Comparison of ENCODE assay signal across 9 mouse cellular contexts in genomic region chr10:59997591-59997990, GRCm38 (mm10). TPM values are rescaled to one million over a fixed set of nuclear protein-coding genes. Genes with fewer than 3 reads are reported as not detected.
DNase-seq lines count a peak whose midpoint lies in the region; ATAC-seq and TF ChIP-seq lines count a peak whose summit lies in the region.
"Had no signal": no experiment of that assay in that cellular context is flagged by ENCODE, and none has a peak within 500 bp of the region (broad histone marks: within the 10 kb centered on the region; RNA-seq: fewer than 3 reads in every experiment).

No protein-coding gene starts in this region.

- TF ChIP-seq EP300 in lung, postnatal 0 days (IDR thresholded peaks at IDR 0.05), result peak; percentile 93

- H3K4me2 ChIP-seq in lung, postnatal 0 days (replicated peaks; ENCODE audit: low read depth, low read length), result no peak overlapping the region

- peak; percentile 71 for TF ChIP-seq CTCF in Patski (IDR thresholded peaks at IDR 0.05)
- TF ChIP-seq CTCF in lung, postnatal 0 days (IDR thresholded peaks at IDR 0.05), result peak; percentile 77

- H3K9me3 ChIP-seq in lung, postnatal 0 days (ENCODE audit: low read length), result no peaks in the 10 kb centered on the region
- H3K9me3 ChIP-seq: megakaryocyte, embryonic 14.5 days had no signal

- POLR2A ChIA-PET in Patski (lab: Charles Lee), result interaction anchor here (1.1 kb wide), 1 partner anchor 672 kb away, joined by 3 read pairs; no protein-coding TSS in a partner anchor

- CTCF ChIA-PET in Patski (lab: Charles Lee), result interaction anchor here (1.0 to 3.2 kb wide), 4 partner anchors 69 to 192 kb away, joined by 3 to 14 read pairs (median 4); no protein-coding TSS in a partner anchor

- in situ Hi-C loops in Patski (cut with MboI; ENCODE audit: low pct_unique_long_range_greater_than_20kb), result no loop called here

- H3K9ac ChIP-seq in lung, postnatal 0 days (replicated peaks; ENCODE audit: low read depth), result no peak overlapping the region

- WGBS in lung, postnatal 0 days, result 14% methylated on average over 7 of the region's 7 CpGs

- no peak for ATAC-seq in Patski
- ATAC-seq in lung, postnatal 0 days, result peak; percentile 6; the same call in 1 of the 2 replicates

- no peaks in the 10 kb centered on the region for H3K27me3 ChIP-seq in Patski
- H3K27me3 ChIP-seq in lung, postnatal 0 days (replicated peaks; ENCODE audit: insufficient read depth, low read length), result no peaks in the 10 kb centered on the region
- H3K27me3 ChIP-seq: megakaryocyte, embryonic 14.5 days had no signal

- peaks cover 4% of the 10 kb centered on the region; the same call in 1 of the 2 replicates for H3K36me3 ChIP-seq in lung, postnatal 0 days (ENCODE audit: insufficient read depth, low read length)

- intact Hi-C loops in left cerebral cortex, postnatal 25 days (cut with DNase I), result no loop called here

- H3K4me1 ChIP-seq in lung, postnatal 0 days (ENCODE audit: insufficient read depth, low read depth, low read length), result peaks cover 10% of the 10 kb centered on the region; the same call in 1 of the 2 replicates

- peak; percentile 50 for DNase-seq in cerebellum, adult 11 months
- DNase-seq in cerebellum, adult 11-12 months, result no peak
- DNase-seq in left cerebral cortex, postnatal 25 days (ENCODE audit: low spot score in 2 of 2), result peak; percentile 70 to 78
- no peak for DNase-seq in left cerebral cortex, adult 11 months (ENCODE audit: low spot score)
- DNase-seq in Patski (ENCODE audit: low read depth, low spot score), result no peak
- DNase-seq in embryo, embryonic 11.5 days (ENCODE audit: low read depth, low spot score), result peak; percentile 54
- peak; percentile 76 for DNase-seq in lung, postnatal 0 days (ENCODE audit: low spot score)
- DNase-seq in thymus, postnatal 4 days, result peak; percentile 56

- no peak overlapping the region for H3K27ac ChIP-seq in lung, postnatal 0 days (ENCODE audit: low read length)

- H3K4me3 ChIP-seq in lung, postnatal 0 days (ENCODE audit: low read depth, low read length), result no peak overlapping the region
- H3K4me3 ChIP-seq: megakaryocyte, embryonic 14.5 days had no signal

RNA-seq across cellular contexts. Expression of gene Ascc1, which starts 5.0 kb away (rescaled TPM):
- total RNA-seq in left cerebral cortex, postnatal 25 days (2021), result 10 to 100 TPM; 15.1 to 15.5 TPM
- polyA plus RNA-seq in Patski (2021), result 34.4 TPM
- 47.2 and 50.0 TPM in 2 replicates for polyA plus RNA-seq in lung, postnatal 0 days (2015; fragmentation: Nextera tagmentation; extraction: Ambion mirVana)

RNA-seq across cellular contexts. Expression of gene Anapc16, which starts 5.3 kb away (rescaled TPM):
- total RNA-seq in left cerebral cortex, postnatal 25 days (2021), result 10 to 100 TPM; 62.9 to 63.5 TPM
- 67.8 TPM for polyA plus RNA-seq in Patski (2021)
- polyA plus RNA-seq in lung, postnatal 0 days (2015; fragmentation: Nextera tagmentation; extraction: Ambion mirVana), result 105 and 117 TPM in 2 replicates

RNA-seq across cellular contexts. Expression of gene Ddit4, which starts 46.0 kb away (rescaled TPM):
- total RNA-seq in left cerebral cortex, postnatal 25 days (2021), result 10 to 100 TPM; 40.8 to 42.6 TPM
- 63.9 TPM for polyA plus RNA-seq in Patski (2021)
- polyA plus RNA-seq in lung, postnatal 0 days (2015; fragmentation: Nextera tagmentation; extraction: Ambion mirVana), result 21.2 and 28.1 TPM in 2 replicates

Comparison
In these comparisons a context has a peak if more than half of its experiments do, and no peak if none do; other contexts are left out.
1. DNase-seq: peak in cerebellum, adult 11 months (single experiment), left cerebral cortex, postnatal 25 days (2 of 2), embryo, embryonic 11.5 days (single experiment), lung, postnatal 0 days (single experiment) and thymus, postnatal 4 days (single experiment); none in cerebellum, adult 11-12 months (single experiment), left cerebral cortex, adult 11 months (single experiment) and Patski (single experiment).